In the genomic region with DNA sequence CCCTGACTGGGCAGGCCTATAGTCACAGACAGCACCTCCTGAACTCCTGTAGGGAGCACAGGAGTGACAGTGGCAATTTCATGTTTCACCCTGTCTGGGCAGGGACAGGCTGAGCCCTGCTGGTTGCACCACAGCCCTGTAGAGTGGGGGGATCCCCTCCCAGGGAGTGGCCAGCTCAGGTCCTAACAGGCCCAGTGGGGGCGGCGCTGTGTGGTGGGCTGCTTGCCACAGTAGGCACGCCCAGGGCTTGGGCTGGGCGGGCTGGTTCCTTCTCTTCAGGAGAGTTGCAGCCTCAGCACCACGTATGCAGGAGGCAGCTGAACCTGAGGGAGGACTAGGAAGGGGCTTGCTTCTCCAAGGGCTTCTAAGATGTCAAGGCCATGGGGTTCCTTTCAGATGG, we compare ENCODE assay signal across 8 mouse cellular contexts. TPM values are rescaled to one million over a fixed set of nuclear protein-coding genes. Genes with fewer than 3 reads are reported as not detected.
DNase-seq lines count a peak whose midpoint lies in the region; ATAC-seq and TF ChIP-seq lines count a peak whose summit lies in the region.

No protein-coding gene starts in this region.

- H3K36me3 ChIP-seq in neural tube, embryonic 12.5 days = no peaks in the 10 kb centered on the region
- no peaks in the 10 kb centered on the region for H3K36me3 ChIP-seq in forebrain, embryonic 14.5 days (ENCODE audit: control insufficient read depth, insufficient read depth, low read length)
- H3K36me3 ChIP-seq in kidney, postnatal 0 days (ENCODE audit: insufficient read depth, low read length) = no peaks in the 10 kb centered on the region
- H3K36me3 ChIP-seq in stomach, postnatal 0 days (ENCODE audit: control insufficient read depth, insufficient read depth, low read length) = no peaks in the 10 kb centered on the region

- 0 out of 2 replicates have a peak overlapping the region, but pooled peaks have one; percentile 81 for H3K27ac ChIP-seq in neural tube, embryonic 12.5 days
- peak overlapping the region; percentile 88 for H3K27ac ChIP-seq in forebrain, embryonic 14.5 days (ENCODE audit: low read depth, low read length)
- H3K27ac ChIP-seq in kidney, postnatal 0 days = peak overlapping the region; percentile 85
- H3K27ac ChIP-seq in stomach, postnatal 0 days (replicated peaks) = peak overlapping the region; percentile 92

- TF ChIP-seq CTCF in kidney, postnatal 0 days (IDR thresholded peaks at IDR 0.05; ENCODE audit: low read depth) = peak; percentile 21; the same call in 1 of the 2 replicates
- TF ChIP-seq CTCF in stomach, postnatal 0 days (IDR thresholded peaks at IDR 0.05; ENCODE audit: low read depth) = peak; percentile 28; the same call in 1 of the 2 replicates

- no peak for DNase-seq in neural tube, embryonic 10.5 days (ENCODE audit: extremely low spot score, low spot score)
- peak; percentile 44 for DNase-seq in forebrain, embryonic 14.5 days (ENCODE audit: low spot score)
- peak; percentile 37 for DNase-seq in kidney, postnatal 0 days (ENCODE audit: low spot score)
- DNase-seq in lung, postnatal 4 days = peak; percentile 76 to 90
- peak; percentile 84 for DNase-seq in stomach, postnatal 0 days (ENCODE audit: low spot score)
- no peak for DNase-seq in layer of hippocampus, postnatal 36 days
- DNase-seq in right cerebral cortex, adult 2 months (ENCODE audit: low spot score in 2 of 2) = no peak

- H3K4me2 ChIP-seq in neural tube, embryonic 12.5 days (replicated peaks) = peak overlapping the region; percentile 52
- 0 out of 2 replicates have a peak overlapping the region, but pooled peaks have one; percentile 43 for H3K4me2 ChIP-seq in forebrain, embryonic 14.5 days (ENCODE audit: low read length)
- H3K4me2 ChIP-seq in kidney, postnatal 0 days (ENCODE audit: low read length) = peak overlapping the region; percentile 52; the same call in 1 of the 2 replicates
- peak overlapping the region; percentile 59 for H3K4me2 ChIP-seq in stomach, postnatal 0 days (replicated peaks; ENCODE audit: low read depth)

- peaks cover 67% of the 10 kb centered on the region for H3K4me1 ChIP-seq in neural tube, embryonic 12.5 days
- peaks cover 62% of the 10 kb centered on the region for H3K4me1 ChIP-seq in forebrain, embryonic 14.5 days (ENCODE audit: control insufficient read depth, insufficient read depth, low read length)
- peaks cover 37% of the 10 kb centered on the region for H3K4me1 ChIP-seq in kidney, postnatal 0 days (replicated peaks; ENCODE audit: insufficient read depth, low read length)
- peaks cover 20% of the 10 kb centered on the region for H3K4me1 ChIP-seq in stomach, postnatal 0 days (replicated peaks; ENCODE audit: control insufficient read depth, insufficient read depth)

- no peaks in the 10 kb centered on the region for H3K9me3 ChIP-seq in neural tube, embryonic 12.5 days
- no peaks in the 10 kb centered on the region for H3K9me3 ChIP-seq in forebrain, embryonic 14.5 days (replicated peaks; ENCODE audit: control insufficient read depth, low read length)
- H3K9me3 ChIP-seq in kidney, postnatal 0 days (replicated peaks; ENCODE audit: low read length) = no peaks in the 10 kb centered on the region
- no peaks in the 10 kb centered on the region for H3K9me3 ChIP-seq in stomach, postnatal 0 days (ENCODE audit: control insufficient read depth, low read length)

- 51% methylated on average over 5 of the region's 5 CpGs for WGBS in neural tube, embryonic 12.5 days
- WGBS in forebrain, embryonic 14.5 days = 18% methylated on average over 5 of the region's 5 CpGs
- WGBS in kidney, postnatal 0 days = 44% methylated on average over 5 of the region's 5 CpGs
- WGBS in stomach, postnatal 0 days = 39% methylated on average over 5 of the region's 5 CpGs

- H3K4me3 ChIP-seq in neural tube, embryonic 12.5 days = no peak overlapping the region
- H3K4me3 ChIP-seq in forebrain, embryonic 14.5 days (ENCODE audit: low read depth, low read length) = no peak overlapping the region
- H3K4me3 ChIP-seq in kidney, postnatal 0 days (replicated peaks; ENCODE audit: low read depth, low read length) = no peak overlapping the region
- no peak overlapping the region for H3K4me3 ChIP-seq in stomach, postnatal 0 days (ENCODE audit: low read depth, low read length)

- TF ChIP-seq EP300 in stomach, postnatal 0 days (optimal IDR thresholded peaks at IDR 0.05) = no peak

- H3K27me3 ChIP-seq in neural tube, embryonic 12.5 days (replicated peaks) = no peaks in the 10 kb centered on the region
- H3K27me3 ChIP-seq in forebrain, embryonic 14.5 days (replicated peaks; ENCODE audit: control insufficient read depth, insufficient read depth, low read length) = no peaks in the 10 kb centered on the region
- H3K27me3 ChIP-seq in kidney, postnatal 0 days (ENCODE audit: insufficient read depth, low read length) = no peaks in the 10 kb centered on the region
- H3K27me3 ChIP-seq in stomach, postnatal 0 days (ENCODE audit: control insufficient read depth, insufficient read depth, low read length) = no peaks in the 10 kb centered on the region

- H3K9ac ChIP-seq in neural tube, embryonic 12.5 days = no peak overlapping the region
- H3K9ac ChIP-seq in forebrain, embryonic 14.5 days (ENCODE audit: low read length) = peak overlapping the region; percentile 37; the same call in 1 of the 2 replicates
- no peak overlapping the region for H3K9ac ChIP-seq in kidney, postnatal 0 days (ENCODE audit: low read depth, low read length)
- peak overlapping the region; percentile 5; the same call in 1 of the 2 replicates for H3K9ac ChIP-seq in stomach, postnatal 0 days (ENCODE audit: low read length)

- ATAC-seq in neural tube, embryonic 12.5 days (ENCODE audit: low FRiP score, low read depth) = no peak
- no peak for ATAC-seq in forebrain, embryonic 14.5 days
- peak; percentile 15; the same call in 1 of the 2 replicates for ATAC-seq in kidney, postnatal 0 days (replicated peaks; ENCODE audit: low FRiP score, low read depth)
- peak; percentile 71 for ATAC-seq in stomach, postnatal 0 days (ENCODE audit: low FRiP score, low TSS enrichment)

RNA-seq across cellular contexts. Expression of a gene that starts 4.8 kb away (rescaled TPM):
- 18.9 and 20.5 TPM in 2 replicates for polyA plus RNA-seq in neural tube, embryonic 12.5 days (2016; fragmentation: Nextera tagmentation; extraction: Ambion mirVana)
- polyA plus RNA-seq in forebrain, embryonic 14.5 days (2014; fragmentation: Nextera tagmentation; extraction: Ambion mirVana) = 11.6 and 12.8 TPM in 2 replicates
- 20.7 and 21.2 TPM in 2 replicates for polyA plus RNA-seq in kidney, postnatal 0 days (2015; fragmentation: Nextera tagmentation; extraction: Ambion mirVana)
- polyA plus RNA-seq in stomach, postnatal 0 days (2015; fragmentation: Nextera tagmentation; extraction: Ambion mirVana) = 19.4 and 19.9 TPM in 2 replicates
- total RNA-seq in layer of hippocampus, postnatal 36 days (2021) = 10 to 100 TPM; 21.6 to 24.1 TPM

RNA-seq across cellular contexts. Expression of a gene that starts 41.2 kb away (rescaled TPM):
- polyA plus RNA-seq in neural tube, embryonic 12.5 days (2016; fragmentation: Nextera tagmentation; extraction: Ambion mirVana) = 43.1 and 47.5 TPM in 2 replicates
- 32.7 and 38.5 TPM in 2 replicates for polyA plus RNA-seq in forebrain, embryonic 14.5 days (2014; fragmentation: Nextera tagmentation; extraction: Ambion mirVana)
- 165 and 188 TPM in 2 replicates for polyA plus RNA-seq in kidney, postnatal 0 days (2015; fragmentation: Nextera tagmentation; extraction: Ambion mirVana)
- 187 and 189 TPM in 2 replicates for polyA plus RNA-seq in stomach, postnatal 0 days (2015; fragmentation: Nextera tagmentation; extraction: Ambion mirVana)
- total RNA-seq in layer of hippocampus, postnatal 36 days (2021) = 10 to 100 TPM; 21.0 to 25.4 TPM

RNA-seq across cellular contexts. Expression of a gene that starts 41.2 kb away (rescaled TPM):
- polyA plus RNA-seq in neural tube, embryonic 12.5 days (2016; fragmentation: Nextera tagmentation; extraction: Ambion mirVana) = 4.9 and 5.0 TPM in 2 replicates
- 2.1 and 2.7 TPM in 2 replicates for polyA plus RNA-seq in forebrain, embryonic 14.5 days (2014; fragmentation: Nextera tagmentation; extraction: Ambion mirVana)
- polyA plus RNA-seq in kidney, postnatal 0 days (2015; fragmentation: Nextera tagmentation; extraction: Ambion mirVana) = 2.1 and 2.9 TPM in 2 replicates
- polyA plus RNA-seq in stomach, postnatal 0 days (2015; fragmentation: Nextera tagmentation; extraction: Ambion mirVana) = 2.9 and 3.2 TPM in 2 replicates
- total RNA-seq in layer of hippocampus, postnatal 36 days (2021) = 1 to 10 TPM; 6.9 to 7.3 TPM

RNA-seq across cellular contexts. Expression of a gene that starts 54.7 kb away (rescaled TPM):
- polyA plus RNA-seq in neural tube, embryonic 12.5 days (2016; fragmentation: Nextera tagmentation; extraction: Ambion mirVana) = 1.2 and 2.0 TPM in 2 replicates
- 0.87 and 1.2 TPM in 2 replicates for polyA plus RNA-seq in forebrain, embryonic 14.5 days (2014; fragmentation: Nextera tagmentation; extraction: Ambion mirVana)
- polyA plus RNA-seq in kidney, postnatal 0 days (2015; fragmentation: Nextera tagmentation; extraction: Ambion mirVana) = 1.0 and 1.1 TPM in 2 replicates
- polyA plus RNA-seq in stomach, postnatal 0 days (2015; fragmentation: Nextera tagmentation; extraction: Ambion mirVana) = 1.2 TPM in 2 replicates
- total RNA-seq in layer of hippocampus, postnatal 36 days (2021) = 1 to 10 TPM; 1.7 to 2.9 TPM

Comparison
In these comparisons a context has a peak if more than half of its experiments do, and no peak if none do; other contexts are left out.
1. ATAC-seq: peak in kidney, postnatal 0 days (single experiment) and stomach, postnatal 0 days (single experiment); none in neural tube, embryonic 12.5 days (single experiment) and forebrain, embryonic 14.5 days (single experiment).
2. H3K9ac ChIP-seq: peak in forebrain, embryonic 14.5 days (single experiment) and stomach, postnatal 0 days (single experiment); none in neural tube, embryonic 12.5 days (single experiment) and kidney, postnatal 0 days (single experiment).
3. DNase-seq: peak in forebrain, embryonic 14.5 days (single experiment), kidney, postnatal 0 days (single experiment), lung, postnatal 4 days (2 of 2) and stomach, postnatal 0 days (single experiment); none in neural tube, embryonic 10.5 days (single experiment), layer of hippocampus, postnatal 36 days (0 of 2) and right cerebral cortex, adult 2 months (0 of 2).
4. Peak in every context shown above with its lines, with median percentiles within 50 percentile points of each other: H3K27ac ChIP-seq and H3K4me2 ChIP-seq.